8 mouse cellular contexts compared by ENCODE assay signal in the genomic region with DNA sequence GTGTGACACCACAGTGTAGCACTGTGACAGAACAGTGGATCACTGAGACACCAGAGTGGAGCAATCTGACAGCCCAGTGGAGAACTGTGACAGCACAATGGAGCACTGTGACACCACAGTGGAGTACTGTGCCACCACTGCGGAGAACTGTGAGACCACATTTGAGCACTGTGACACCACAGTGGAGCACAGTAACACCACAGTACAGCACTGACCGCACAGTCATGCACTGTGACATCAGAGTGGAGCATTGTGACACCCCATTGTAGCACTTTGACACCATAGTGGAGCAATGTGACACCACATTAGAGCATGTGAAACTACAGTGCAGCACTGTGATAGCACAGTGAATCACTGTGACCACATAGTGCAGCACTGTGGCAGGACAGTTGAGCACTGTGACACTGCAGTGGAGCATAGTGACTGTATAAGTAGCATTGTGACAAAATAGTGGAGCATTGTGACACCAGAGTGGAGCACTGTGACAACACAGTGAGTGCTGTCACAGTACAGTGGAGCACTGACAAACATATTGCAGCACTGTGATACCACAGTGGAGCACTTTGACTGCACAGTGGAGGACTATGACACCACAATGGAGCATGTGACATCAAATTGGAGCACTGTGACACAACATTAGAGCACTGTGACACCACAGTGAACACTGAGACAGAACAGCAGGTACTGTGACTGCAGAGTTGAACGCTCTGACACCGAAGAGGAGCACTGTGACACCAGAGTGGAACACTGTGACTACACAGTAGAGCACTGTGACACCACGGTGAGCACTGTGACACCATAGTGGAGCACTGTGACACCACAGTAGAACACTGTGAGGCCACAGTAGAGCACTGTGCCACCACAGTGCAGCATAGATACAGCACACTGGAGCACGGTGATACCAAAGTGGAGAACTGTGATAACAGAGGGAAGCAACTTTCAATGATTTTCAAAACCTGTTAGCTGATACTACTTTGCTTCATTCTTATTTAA.
A peak's percentile ranks its signal among the peaks of the same experiment; 100 is the strongest.
DNase-seq lines count a peak whose midpoint lies in the region; ATAC-seq and TF ChIP-seq lines count a peak whose summit lies in the region.

No protein-coding gene starts in this region.

- no peak overlapping the region for H3K4me2 ChIP-seq in heart, embryonic 11.5 days
- no peak overlapping the region for H3K4me2 ChIP-seq in heart, embryonic 12.5 days
- H3K4me2 ChIP-seq in midbrain, embryonic 14.5 days (ENCODE audit: low read length) = no peak overlapping the region

- H3K4me1 ChIP-seq in heart, embryonic 11.5 days (ENCODE audit: control insufficient read depth, insufficient read depth, low read length) = no peaks in the 10 kb centered on the region
- H3K4me1 ChIP-seq in heart, embryonic 12.5 days (replicated peaks) = no peaks in the 10 kb centered on the region
- H3K4me1 ChIP-seq in MEL (ENCODE audit: control insufficient read depth in 1 of 2, insufficient read depth in 2 of 2, low read length in 2 of 2) = no peaks in the 10 kb centered on the region
- no peaks in the 10 kb centered on the region for H3K4me1 ChIP-seq in midbrain, embryonic 14.5 days (ENCODE audit: control insufficient read depth, insufficient read depth, low read length)

- no peak for TF ChIP-seq RAD21 in MEL (IDR thresholded peaks at IDR 0.05; ENCODE audit: low read depth, low read length)

- no peak for TF ChIP-seq EP300 in MEL (IDR thresholded peaks at IDR 0.05; ENCODE audit: low read depth in 1 of 2, low read length in 2 of 2)

- no peaks in the 10 kb centered on the region for H3K27me3 ChIP-seq in heart, embryonic 11.5 days (ENCODE audit: control insufficient read depth, insufficient read depth, low read length)
- H3K27me3 ChIP-seq in heart, embryonic 12.5 days (replicated peaks) = no peaks in the 10 kb centered on the region
- no peaks in the 10 kb centered on the region for H3K27me3 ChIP-seq in MEL (ENCODE audit: control insufficient read depth in 1 of 2, insufficient read depth in 2 of 2, low read length in 2 of 2)
- H3K27me3 ChIP-seq in midbrain, embryonic 14.5 days (ENCODE audit: control insufficient read depth, insufficient read depth, low read length) = no peaks in the 10 kb centered on the region

- no peak overlapping the region for H3K4me3 ChIP-seq in heart, embryonic 11.5 days (ENCODE audit: low read depth, low read length)
- H3K4me3 ChIP-seq in heart, embryonic 12.5 days = no peak overlapping the region
- no peak overlapping the region for H3K4me3 ChIP-seq in MEL (ENCODE audit: control insufficient read depth in 1 of 2, insufficient read depth in 1 of 2, low read depth in 2 of 2, low read length in 2 of 2)
- H3K4me3 ChIP-seq in midbrain, embryonic 14.5 days (replicated peaks; ENCODE audit: low read depth, low read length) = no peak overlapping the region

- H3K9me3 ChIP-seq in heart, embryonic 11.5 days (replicated peaks; ENCODE audit: control insufficient read depth, low read length) = peaks cover 68% of the 10 kb centered on the region
- peaks cover 80% of the 10 kb centered on the region for H3K9me3 ChIP-seq in heart, embryonic 12.5 days (replicated peaks)
- no peaks in the 10 kb centered on the region for H3K9me3 ChIP-seq in MEL (replicated peaks; ENCODE audit: insufficient read depth, low read length)
- peaks cover 77% of the 10 kb centered on the region for H3K9me3 ChIP-seq in midbrain, embryonic 14.5 days (ENCODE audit: control insufficient read depth, low read length)

- H3K79me2 ChIP-seq in MEL (ENCODE audit: control insufficient read depth, insufficient read depth, low read length, poor library complexity) = no peaks in the 10 kb centered on the region

- 57% methylated on average over 6 of the region's 6 CpGs for WGBS in heart, embryonic 11.5 days (ENCODE audit: insufficient replicate concordance)
- 51% methylated on average over 6 of the region's 6 CpGs for WGBS in heart, embryonic 12.5 days
- 63% methylated on average over 6 of the region's 6 CpGs for WGBS in midbrain, embryonic 14.5 days

- no peak overlapping the region for H3K27ac ChIP-seq in heart, embryonic 11.5 days (ENCODE audit: low read depth, low read length)
- no peak overlapping the region for H3K27ac ChIP-seq in heart, embryonic 12.5 days (ENCODE audit: poor library complexity, severe bottlenecking)
- no peak overlapping the region for H3K27ac ChIP-seq in MEL (ENCODE audit: control insufficient read depth, low read depth, low read length)
- H3K27ac ChIP-seq in midbrain, embryonic 14.5 days (replicated peaks; ENCODE audit: low read depth, low read length) = no peak overlapping the region

- no peak for TF ChIP-seq CTCF in MEL (IDR thresholded peaks at IDR 0.05 in 2 of 3, conservative IDR thresholded peaks at IDR 0.05 in 1 of 3; ENCODE audit: control insufficient read depth in 1 of 3, insufficient read depth in 1 of 3, low read depth in 2 of 3, low read length in 3 of 3, poor library complexity in 1 of 3, severe bottlenecking in 1 of 3)

- no peak overlapping the region for H3K9ac ChIP-seq in heart, embryonic 11.5 days (ENCODE audit: low read depth, low read length)
- no peak overlapping the region for H3K9ac ChIP-seq in heart, embryonic 12.5 days
- no peak overlapping the region for H3K9ac ChIP-seq in MEL (ENCODE audit: control insufficient read depth, low read depth, low read length, poor library complexity, severe bottlenecking)
- no peak overlapping the region for H3K9ac ChIP-seq in midbrain, embryonic 14.5 days (replicated peaks; ENCODE audit: low read length)

- no peak for TF ChIP-seq POLR2A in MEL (IDR thresholded peaks at IDR 0.05; ENCODE audit: control insufficient read depth in 1 of 2, insufficient read depth in 1 of 2, low read depth in 1 of 2, low read length in 2 of 2, poor library complexity in 1 of 2)

- ATAC-seq in heart, embryonic 11.5 days (replicated peaks; ENCODE audit: insufficient number of reproducible peaks, low FRiP score, low TSS enrichment) = 0 out of 2 replicates have a peak, but pooled peaks have one; percentile 1
- no peak for ATAC-seq in heart, embryonic 12.5 days (ENCODE audit: insufficient number of reproducible peaks, low FRiP score)
- ATAC-seq in midbrain, embryonic 14.5 days (ENCODE audit: low FRiP score, low TSS enrichment) = no peak

- H3K36me3 ChIP-seq in heart, embryonic 11.5 days (ENCODE audit: control insufficient read depth, insufficient read depth, low read length) = no peaks in the 10 kb centered on the region
- H3K36me3 ChIP-seq in heart, embryonic 12.5 days = no peaks in the 10 kb centered on the region
- no peaks in the 10 kb centered on the region for H3K36me3 ChIP-seq in MEL (ENCODE audit: control insufficient read depth in 1 of 2, insufficient read depth in 2 of 2, low read length in 2 of 2)
- no peaks in the 10 kb centered on the region for H3K36me3 ChIP-seq in midbrain, embryonic 14.5 days (ENCODE audit: control insufficient read depth, insufficient read depth, low read length)

- peak; percentile 40 for DNase-seq in MEL (ENCODE audit: low read depth, low spot score)
- DNase-seq in heart, postnatal 4 days = peak; percentile 5
- DNase-seq in midbrain, embryonic 14.5 days = peak; percentile 0
- DNase-seq in frontal cortex, postnatal 25 days (ENCODE audit: low spot score in 2 of 2) = no peak
- DNase-seq in right cerebral cortex, postnatal 14 days = no peak
- no peak for DNase-seq in c-Kit-positive CD71-positive TER-119-positive erythroid progenitor cells, embryonic 14.5 days (ENCODE audit: low spot score)

TF ChIP-seq in MEL, 35 proteins besides CTCF, POLR2A, EP300 and RAD21:
- TF ChIP-seq MXI1 (IDR thresholded peaks at IDR 0.05; ENCODE audit: low read depth, low read length) (no peak), ZKSCAN1 (IDR thresholded peaks at IDR 0.05; ENCODE audit: low read depth, low read length) (no peak), UBTF (IDR thresholded peaks at IDR 0.05; ENCODE audit: borderline replicate concordance, insufficient read depth, low read depth, low read length) (no peak), POLR2AphosphoS5 (IDR thresholded peaks at IDR 0.05; ENCODE audit: borderline replicate concordance, low read depth, low read length) (peak; percentile 64; the same call in 1 of the 2 replicates), MYB (IDR thresholded peaks at IDR 0.05; ENCODE audit: low read depth, low read length) (no peak), TBP (IDR thresholded peaks at IDR 0.05; ENCODE audit: low read depth, low read length) (no peak), USF2 (IDR thresholded peaks at IDR 0.05; ENCODE audit: borderline replicate concordance in 1 of 2, insufficient read depth in 1 of 2, low read depth in 1 of 2, low read length in 2 of 2) (no peak), MAX (IDR thresholded peaks at IDR 0.05; ENCODE audit: low read length) (no peak)
TF ChIP-seq in MEL: peak in this region for 1.

Comparison
In these comparisons a context has a peak if more than half of its experiments do, and no peak if none do; other contexts are left out.
1. DNase-seq: peak in MEL (single experiment), heart, postnatal 4 days (single experiment) and midbrain, embryonic 14.5 days (single experiment); none in frontal cortex, postnatal 25 days (0 of 2), right cerebral cortex, postnatal 14 days (single experiment) and c-Kit-positive CD71-positive TER-119-positive erythroid progenitor cells, embryonic 14.5 days (single experiment).